ENCODE assay signal across 25 mouse cellular contexts in the genomic region with DNA sequence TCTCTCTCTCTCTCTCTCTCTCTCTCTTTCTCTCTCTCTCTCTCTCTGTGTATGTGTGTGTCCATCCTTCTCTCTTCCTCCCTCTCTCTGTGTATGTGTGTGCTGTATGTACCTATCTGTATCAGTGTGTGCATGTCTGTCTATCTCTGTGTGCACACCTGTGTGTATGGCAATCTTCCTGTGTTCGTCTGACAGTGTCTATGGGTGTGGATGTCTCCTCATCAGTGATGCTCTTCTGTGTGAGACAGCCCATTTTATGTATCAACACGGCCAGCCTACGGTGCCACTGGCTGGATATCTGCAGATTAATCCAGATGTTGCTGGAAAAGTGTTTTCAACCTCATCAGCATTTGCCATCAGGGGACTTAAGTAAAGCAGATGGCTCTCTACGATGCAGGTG. TPM values are rescaled to one million over a fixed set of nuclear protein-coding genes. Genes with fewer than 3 reads are reported as not detected.
DNase-seq lines count a peak whose midpoint lies in the region; ATAC-seq and TF ChIP-seq lines count a peak whose summit lies in the region.
"Had no signal": no experiment of that assay in that cellular context is flagged by ENCODE, and none has a peak within 500 bp of the region (broad histone marks: within the 10 kb centered on the region; RNA-seq: fewer than 3 reads in every experiment).

No protein-coding gene starts in this region.

- H3K36me3 ChIP-seq in stomach, embryonic 15.5 days, result no peaks in the 10 kb centered on the region
- H3K36me3 ChIP-seq in stomach, postnatal 0 days (ENCODE audit: control insufficient read depth, insufficient read depth, low read length), result no peaks in the 10 kb centered on the region
- H3K36me3 ChIP-seq in liver, embryonic 14.5 days (replicated peaks; ENCODE audit: control insufficient read depth, insufficient read depth, low read depth), result no peaks in the 10 kb centered on the region
- H3K36me3 ChIP-seq in liver, postnatal 0 days (replicated peaks; ENCODE audit: insufficient read depth, low read length), result peaks cover 2% of the 10 kb centered on the region; the same call in 1 of the 2 replicates
- H3K36me3 ChIP-seq in midbrain, embryonic 10.5 days, result no peaks in the 10 kb centered on the region
- H3K36me3 ChIP-seq: embryonic facial prominence, embryonic 12.5 days; embryonic facial prominence, embryonic 15.5 days; heart, embryonic 10.5 days; heart, embryonic 13.5 days had no signal

- ATAC-seq in stomach, embryonic 15.5 days (ENCODE audit: insufficient read depth, low FRiP score, low read depth), result peak; percentile 47; the same call in 1 of the 2 replicates
- ATAC-seq in stomach, postnatal 0 days (ENCODE audit: low FRiP score, low TSS enrichment), result no peak
- peak; percentile 83 for ATAC-seq in liver, embryonic 14.5 days (ENCODE audit: insufficient read depth)
- peak; percentile 31 for ATAC-seq in liver, postnatal 0 days
- ATAC-seq: CD4-positive, CD25-positive, alpha-beta regulatory T cell, adult 4 months; forebrain, embryonic 14.5 days; forebrain, postnatal 0 days; hindbrain, postnatal 0 days had no signal

- no peaks in the 10 kb centered on the region for H3K9me3 ChIP-seq in stomach, embryonic 15.5 days
- no peaks in the 10 kb centered on the region for H3K9me3 ChIP-seq in stomach, postnatal 0 days (ENCODE audit: control insufficient read depth, low read length)
- no peaks in the 10 kb centered on the region for H3K9me3 ChIP-seq in liver, embryonic 14.5 days (ENCODE audit: control insufficient read depth, low read length)
- no peaks in the 10 kb centered on the region for H3K9me3 ChIP-seq in liver, postnatal 0 days (ENCODE audit: low read length)
- no peaks in the 10 kb centered on the region for H3K9me3 ChIP-seq in midbrain, embryonic 10.5 days (replicated peaks)
- H3K9me3 ChIP-seq: embryonic facial prominence, embryonic 12.5 days; embryonic facial prominence, embryonic 15.5 days; heart, embryonic 10.5 days; heart, embryonic 13.5 days had no signal

- TF ChIP-seq CTCF in stomach, postnatal 0 days (IDR thresholded peaks at IDR 0.05; ENCODE audit: low read depth), result no peak
- no peak for TF ChIP-seq CTCF in liver, embryonic 14.5 days (IDR thresholded peaks at IDR 0.05; ENCODE audit: low read depth)
- TF ChIP-seq CTCF in liver, postnatal 0 days (IDR thresholded peaks at IDR 0.05; ENCODE audit: low read depth), result no peak

- no peak overlapping the region for H3K9ac ChIP-seq in stomach, embryonic 15.5 days
- no peak overlapping the region for H3K9ac ChIP-seq in stomach, postnatal 0 days (ENCODE audit: low read length)
- H3K9ac ChIP-seq in liver, embryonic 14.5 days (replicated peaks), result no peak overlapping the region
- no peak overlapping the region for H3K9ac ChIP-seq in liver, postnatal 0 days (replicated peaks)
- H3K9ac ChIP-seq: embryonic facial prominence, embryonic 12.5 days; embryonic facial prominence, embryonic 15.5 days; forebrain, postnatal 0 days; heart, embryonic 13.5 days; hindbrain, embryonic 14.5 days had no signal

- H3K4me1 ChIP-seq in stomach, embryonic 15.5 days, result no peaks in the 10 kb centered on the region
- H3K4me1 ChIP-seq in stomach, postnatal 0 days (replicated peaks; ENCODE audit: control insufficient read depth, insufficient read depth), result no peaks in the 10 kb centered on the region
- H3K4me1 ChIP-seq in liver, embryonic 14.5 days (replicated peaks; ENCODE audit: control insufficient read depth in 2 of 2, insufficient read depth in 2 of 2, low read length in 1 of 2), result peaks cover 7 to 26% of the 10 kb centered on the region in 2 experiments
- H3K4me1 ChIP-seq in liver, postnatal 0 days (ENCODE audit: insufficient read depth), result peaks cover 10% of the 10 kb centered on the region; the same call in 1 of the 2 replicates
- H3K4me1 ChIP-seq in midbrain, embryonic 10.5 days, result 0 out of 2 replicates have a peak, but pooled peaks cover 6% of the 10 kb centered on the region
- H3K4me1 ChIP-seq: embryonic facial prominence, embryonic 15.5 days had no signal

- H3K4me2 ChIP-seq in stomach, embryonic 15.5 days, result no peak overlapping the region
- no peak overlapping the region for H3K4me2 ChIP-seq in stomach, postnatal 0 days (replicated peaks; ENCODE audit: low read depth)
- H3K4me2 ChIP-seq in liver, embryonic 14.5 days (ENCODE audit: low read depth), result peak overlapping the region; percentile 28
- H3K4me2 ChIP-seq in liver, postnatal 0 days (ENCODE audit: low read depth, low read length), result no peak overlapping the region; the same call in 1 of the 2 replicates
- H3K4me2 ChIP-seq: embryonic facial prominence, embryonic 12.5 days; embryonic facial prominence, embryonic 15.5 days; heart, embryonic 13.5 days; hindbrain, embryonic 14.5 days had no signal

- no peaks in the 10 kb centered on the region for H3K27me3 ChIP-seq in stomach, embryonic 15.5 days (replicated peaks)
- no peaks in the 10 kb centered on the region for H3K27me3 ChIP-seq in stomach, postnatal 0 days (ENCODE audit: control insufficient read depth, insufficient read depth, low read length)
- no peaks in the 10 kb centered on the region for H3K27me3 ChIP-seq in liver, embryonic 14.5 days (ENCODE audit: control insufficient read depth, insufficient read depth, low read length)
- H3K27me3 ChIP-seq in liver, postnatal 0 days (ENCODE audit: insufficient read depth, low read length), result no peaks in the 10 kb centered on the region
- H3K27me3 ChIP-seq in midbrain, embryonic 10.5 days (ENCODE audit: low read depth, poor library complexity, severe bottlenecking), result peaks cover 5% of the 10 kb centered on the region
- H3K27me3 ChIP-seq: embryonic facial prominence, embryonic 12.5 days; embryonic facial prominence, embryonic 15.5 days had no signal

- no peak for TF ChIP-seq EP300 in stomach, postnatal 0 days (optimal IDR thresholded peaks at IDR 0.05)
- peak; percentile 73 for TF ChIP-seq EP300 in liver, embryonic 14.5 days (IDR thresholded peaks at IDR 0.05; ENCODE audit: low read depth)
- TF ChIP-seq EP300 in liver, postnatal 0 days (IDR thresholded peaks at IDR 0.05; ENCODE audit: low read depth), result peak; percentile 49; the same call in 1 of the 2 replicates

- no peak overlapping the region for H3K4me3 ChIP-seq in stomach, embryonic 15.5 days (replicated peaks)
- no peak overlapping the region for H3K4me3 ChIP-seq in stomach, postnatal 0 days (ENCODE audit: low read depth, low read length)
- no peak overlapping the region for H3K4me3 ChIP-seq in liver, embryonic 14.5 days (ENCODE audit: insufficient read depth in 1 of 2, low read depth in 2 of 2, low read length in 2 of 2)
- H3K4me3 ChIP-seq in liver, postnatal 0 days (ENCODE audit: low read depth, low read length), result no peak overlapping the region
- no peak overlapping the region for H3K4me3 ChIP-seq in midbrain, embryonic 10.5 days
- H3K4me3 ChIP-seq: embryonic facial prominence, embryonic 12.5 days; embryonic facial prominence, embryonic 15.5 days; gastrocnemius, adult 2 months; heart, embryonic 10.5 days; heart, embryonic 13.5 days had no signal

- 72% methylated on average over 4 of the region's 4 CpGs for WGBS in stomach, embryonic 15.5 days
- WGBS in stomach, postnatal 0 days, result 78% methylated on average over 4 of the region's 4 CpGs
- WGBS in liver, embryonic 14.5 days (ENCODE audit: insufficient replicate concordance), result 41% methylated on average over 4 of the region's 4 CpGs
- WGBS in liver, postnatal 0 days (ENCODE audit: insufficient replicate concordance), result 71% methylated on average over 4 of the region's 4 CpGs
- WGBS in midbrain, embryonic 10.5 days, result 83% methylated on average over 4 of the region's 4 CpGs

- H3K27ac ChIP-seq in stomach, embryonic 15.5 days, result no peak overlapping the region
- no peak overlapping the region for H3K27ac ChIP-seq in stomach, postnatal 0 days (replicated peaks)
- no peak overlapping the region; the same call in 1 of the 2 replicates for H3K27ac ChIP-seq in liver, embryonic 14.5 days
- no peak overlapping the region for H3K27ac ChIP-seq in liver, postnatal 0 days (ENCODE audit: low read depth)
- H3K27ac ChIP-seq in midbrain, embryonic 10.5 days (replicated peaks), result no peak overlapping the region
- H3K27ac ChIP-seq: embryonic facial prominence, embryonic 12.5 days; embryonic facial prominence, embryonic 15.5 days; gastrocnemius, adult 2 months; heart, embryonic 10.5 days; heart, embryonic 13.5 days; hindbrain, embryonic 14.5 days; hindbrain, postnatal 0 days had no signal

- DNase-seq in stomach, postnatal 0 days (ENCODE audit: low spot score), result no peak
- peak in 2 of 3 experiments; percentile 39 to 53 for DNase-seq in liver, embryonic 14.5 days (ENCODE audit: low read depth in 3 of 3, low spot score in 3 of 3)
- DNase-seq in liver, postnatal 0 days, result no peak
- no peak for DNase-seq in right cerebral cortex, postnatal 14 days
- DNase-seq in midbrain, embryonic 10.5 days (ENCODE audit: low spot score), result no peak
- DNase-seq: adrenal gland, adult 8-10 months; adrenal gland, postnatal 36 days; cerebellum, adult 18-20 months; cerebellum, adult 9-10 months; cerebellum, postnatal 14 days; forebrain, postnatal 0 days; gastrocnemius, adult 2 months; gastrocnemius, postnatal 14 days; heart, adult 18-20 months; heart, postnatal 14 days; heart, postnatal 4 days had no signal

RNA-seq across cellular contexts. Expression of a gene that starts 15.7 kb away (rescaled TPM):
- polyA plus RNA-seq in stomach, embryonic 15.5 days (2015; fragmentation: Nextera tagmentation; extraction: Ambion mirVana), result 0.86 and 1.6 TPM in 2 replicates
- polyA plus RNA-seq in stomach, postnatal 0 days (2015; fragmentation: Nextera tagmentation; extraction: Ambion mirVana), result 0.62 and 0.93 TPM in 2 replicates
- polyA plus RNA-seq in liver, embryonic 14.5 days (2012; rRNA removed), result 1.1 and 1.6 TPM in 2 replicates
- 1.8 and 1.9 TPM in 2 replicates for polyA plus RNA-seq in liver, embryonic 14.5 days (2014; fragmentation: Nextera tagmentation; extraction: Ambion mirVana)
- polyA plus RNA-seq in liver, postnatal 0 days (2015; fragmentation: Nextera tagmentation; extraction: Ambion mirVana), result 3.3 and 5.7 TPM in 2 replicates
- polyA plus RNA-seq in midbrain, embryonic 10.5 days (2016; fragmentation: Nextera tagmentation; extraction: Ambion mirVana), result 0.15 and 0.41 TPM in 2 replicates

Comparison
In these comparisons a context has a peak if more than half of its experiments do, and no peak if none do; other contexts are left out.
1. DNase-seq: peak in liver, embryonic 14.5 days (2 of 3); none in stomach, postnatal 0 days (single experiment), liver, postnatal 0 days (single experiment), right cerebral cortex, postnatal 14 days (single experiment) and midbrain, embryonic 10.5 days (single experiment).